Mouse (Mus musculus) embryonic facial prominence, embryonic 11.5 days (tissue): ENCODE measurements at regions not wholly inside any gene's neighbourhood (a gene's known extent, or its start where the extent isn't known, plus 50 kb on each side); places are given as distances from the start of the nearest gene placed in this dataset.

Experiments used
- ATAC-seq: fragments of 200-750 bp; cut with Nextera tagmentation; replicated peaks from 2 replicates; pipeline ENCODE4 v1.8.0; 2017; ENCODE audit warnings: low read depth; ENCODE audit not compliant: insufficient number of reproducible peaks, low FRiP score, low TSS enrichment
- DNase-seq: peaks from one replicate; pipeline ENCODE4 v3.0.0-alpha.2; 2015; ENCODE audit warnings: low spot score
- H3K27ac ChIP-seq: fragments of 300-500 bp; sonication (generic); replicated peaks from 2 replicates; pipeline ENCODE4 v1.5.1; 2014; ENCODE audit warnings: mild to moderate bottlenecking, low read depth, low read length, control low read depth
- H3K27me3 ChIP-seq: fragments of 300-500 bp; sonication (generic); 2 replicates; pipeline ENCODE4 v1.6.1; 2014; ENCODE audit warnings: mild to moderate bottlenecking, low read length, moderate library complexity, mixed read lengths; ENCODE audit not compliant: control insufficient read depth, insufficient read depth
- H3K36me3 ChIP-seq: fragments of 300-500 bp; sonication (generic); replicated peaks from 2 replicates; pipeline ENCODE4 v1.6.1; 2014; ENCODE audit warnings: low read depth, mild to moderate bottlenecking, low read length, moderate library complexity, mixed read lengths; ENCODE audit not compliant: control insufficient read depth, insufficient read depth
- H3K4me1 ChIP-seq: fragments of 300-500 bp; sonication (generic); 2 replicates; pipeline ENCODE4 v1.6.1; 2014; ENCODE audit warnings: low read length, mixed read lengths; ENCODE audit not compliant: control insufficient read depth, insufficient read depth
- H3K4me2 ChIP-seq: fragments of 300-500 bp; sonication (generic); 2 replicates; pipeline ENCODE4 v1.6.1; 2014; ENCODE audit warnings: low read depth, mild to moderate bottlenecking, control low read depth, low read length, moderate library complexity
- H3K4me3 ChIP-seq: fragments of 300-500 bp; sonication (generic); 2 replicates; pipeline ENCODE4 v1.5.1; 2014; ENCODE audit warnings: low read depth, low read length, control low read depth
- H3K9ac ChIP-seq: fragments of 300-500 bp; sonication (generic); replicated peaks from 2 replicates; pipeline ENCODE4 v1.6.1; 2014; ENCODE audit warnings: mild to moderate bottlenecking, control low read depth, low read length
- H3K9me3 ChIP-seq: fragments of 300-500 bp; sonication (generic); replicated peaks from 2 replicates; pipeline ENCODE4 v1.6.1; 2016; ENCODE audit warnings: mild to moderate bottlenecking, low read length, inconsistent platforms, mixed read lengths; ENCODE audit not compliant: control insufficient read depth
- WGBS: fragments of 180-500 bp; shearing (Covaris S2); extraction: QIAGEN DNeasy Blood & Tissue Kit; methylation state at CpG from one replicate; pipeline ENCODE4 v1.1.7; 2014; 5-methylcytosine and 5-hydroxymethylcytosine counted together

GRCm38 (mm10) chr3:50574388-50574787 is 131.0 kb upstream of the Slc7a11 start:
- Histone ChIP-seq H3K9me3 (no peaks in the 10 kb centered on the region; the same call in 1 of the 2 replicates), H3K27ac (no peak overlapping the region), H3K36me3 (no peaks in the 10 kb centered on the region), H3K4me2 (no peak overlapping the region), H3K4me3 (no peak overlapping the region), H3K9ac (no peak overlapping the region), H3K4me1 (no peaks in the 10 kb centered on the region), H3K27me3 (no peaks in the 10 kb centered on the region)
- WGBS: 98% methylated on average over 9 of the region's 9 CpGs
- DNase-seq: no peak
- ATAC-seq: no peak

GRCm38 (mm10) chr3:50570027-50570426 is 126.6 kb upstream of the Slc7a11 start:
- no peak overlapping the region for H3K4me3 ChIP-seq
- no peak overlapping the region for H3K9ac ChIP-seq
- DNase-seq: no peak
- no peaks in the 10 kb centered on the region for H3K36me3 ChIP-seq
- no peak for ATAC-seq
- H3K27ac ChIP-seq: no peak overlapping the region
- no peaks in the 10 kb centered on the region; the same call in 1 of the 2 replicates for H3K9me3 ChIP-seq
- H3K4me2 ChIP-seq: no peak overlapping the region
- H3K4me1 ChIP-seq: no peaks in the 10 kb centered on the region
- H3K27me3 ChIP-seq: no peaks in the 10 kb centered on the region

- Histone ChIP-seq H3K36me3 (no peaks in the 10 kb centered on the region), H3K27me3 (no peaks in the 10 kb centered on the region), H3K9ac (no peak overlapping the region), H3K4me2 (no peak overlapping the region), H3K4me3 (no peak overlapping the region), H3K27ac (no peak overlapping the region), H3K9me3 (no peaks in the 10 kb centered on the region; the same call in 1 of the 2 replicates), H3K4me1 (no peaks in the 10 kb centered on the region)
- ATAC-seq: no peak
- DNase-seq: no peak
- WGBS: 93% methylated on average over 10 of the region's 10 CpGs
These were observed 126.2 kb upstream of the Slc7a11 start for GRCm38 (mm10) chr3:50569565-50569964.

GRCm38 (mm10) chr3:50554150-50554549 is 110.7 kb upstream of the Slc7a11 start:
- Histone ChIP-seq H3K27ac (no peak overlapping the region), H3K9me3 (no peaks in the 10 kb centered on the region), H3K4me3 (no peak overlapping the region), H3K36me3 (no peaks in the 10 kb centered on the region), H3K27me3 (no peaks in the 10 kb centered on the region), H3K9ac (no peak overlapping the region), H3K4me2 (no peak overlapping the region), H3K4me1 (no peaks in the 10 kb centered on the region)
- no peak for DNase-seq
- 40% methylated on average over 1 of the region's 1 CpGs for WGBS
- no peak for ATAC-seq

GRCm38 (mm10) chr3:50548568-50548967 is 105.2 kb upstream of the Slc7a11 start:
- H3K36me3 ChIP-seq: no peaks in the 10 kb centered on the region
- no peak overlapping the region for H3K27ac ChIP-seq
- H3K27me3 ChIP-seq: no peaks in the 10 kb centered on the region
- 90% methylated on average over 4 of the region's 4 CpGs for WGBS
- ATAC-seq: no peak
- no peak for DNase-seq
- H3K4me3 ChIP-seq: no peak overlapping the region
- no peak overlapping the region for H3K9ac ChIP-seq
- no peak overlapping the region for H3K4me2 ChIP-seq
- H3K9me3 ChIP-seq: no peaks in the 10 kb centered on the region
- H3K4me1 ChIP-seq: no peaks in the 10 kb centered on the region

- Histone ChIP-seq H3K4me3 (no peak overlapping the region), H3K9ac (no peak overlapping the region), H3K4me2 (no peak overlapping the region), H3K9me3 (no peaks in the 10 kb centered on the region), H3K27me3 (no peaks in the 10 kb centered on the region), H3K27ac (no peak overlapping the region), H3K4me1 (no peaks in the 10 kb centered on the region), H3K36me3 (no peaks in the 10 kb centered on the region)
- 44% methylated on average over 2 of the region's 2 CpGs for WGBS
- ATAC-seq (no peak), DNase-seq (no peak)
These were observed 87.2 kb upstream of the Slc7a11 start for GRCm38 (mm10) chr3:50530654-50531053.

GRCm38 (mm10) chr3:50524006-50524405 is 80.6 kb upstream of the Slc7a11 start:
- Histone ChIP-seq H3K36me3 (no peaks in the 10 kb centered on the region), H3K27ac (no peak overlapping the region), H3K27me3 (no peaks in the 10 kb centered on the region), H3K9ac (no peak overlapping the region), H3K4me2 (no peak overlapping the region), H3K9me3 (no peaks in the 10 kb centered on the region), H3K4me1 (no peaks in the 10 kb centered on the region), H3K4me3 (no peak overlapping the region)
- ATAC-seq: no peak
- DNase-seq: no peak
- WGBS: 91% methylated on average over 1 of the region's 1 CpGs

GRCm38 (mm10) chr3:50507211-50507610 is 63.8 kb upstream of the Slc7a11 start:
- Histone ChIP-seq H3K9ac (no peak overlapping the region), H3K9me3 (no peaks in the 10 kb centered on the region), H3K4me3 (no peak overlapping the region), H3K36me3 (no peaks in the 10 kb centered on the region), H3K27ac (no peak overlapping the region), H3K4me2 (no peak overlapping the region), H3K4me1 (no peaks in the 10 kb centered on the region), H3K27me3 (no peaks in the 10 kb centered on the region)
- DNase-seq (no peak), ATAC-seq (no peak)
- WGBS: 86% methylated on average over 2 of the region's 2 CpGs
